Mouse (Mus musculus): ENCODE results near the gene Jph2.

DNA sequence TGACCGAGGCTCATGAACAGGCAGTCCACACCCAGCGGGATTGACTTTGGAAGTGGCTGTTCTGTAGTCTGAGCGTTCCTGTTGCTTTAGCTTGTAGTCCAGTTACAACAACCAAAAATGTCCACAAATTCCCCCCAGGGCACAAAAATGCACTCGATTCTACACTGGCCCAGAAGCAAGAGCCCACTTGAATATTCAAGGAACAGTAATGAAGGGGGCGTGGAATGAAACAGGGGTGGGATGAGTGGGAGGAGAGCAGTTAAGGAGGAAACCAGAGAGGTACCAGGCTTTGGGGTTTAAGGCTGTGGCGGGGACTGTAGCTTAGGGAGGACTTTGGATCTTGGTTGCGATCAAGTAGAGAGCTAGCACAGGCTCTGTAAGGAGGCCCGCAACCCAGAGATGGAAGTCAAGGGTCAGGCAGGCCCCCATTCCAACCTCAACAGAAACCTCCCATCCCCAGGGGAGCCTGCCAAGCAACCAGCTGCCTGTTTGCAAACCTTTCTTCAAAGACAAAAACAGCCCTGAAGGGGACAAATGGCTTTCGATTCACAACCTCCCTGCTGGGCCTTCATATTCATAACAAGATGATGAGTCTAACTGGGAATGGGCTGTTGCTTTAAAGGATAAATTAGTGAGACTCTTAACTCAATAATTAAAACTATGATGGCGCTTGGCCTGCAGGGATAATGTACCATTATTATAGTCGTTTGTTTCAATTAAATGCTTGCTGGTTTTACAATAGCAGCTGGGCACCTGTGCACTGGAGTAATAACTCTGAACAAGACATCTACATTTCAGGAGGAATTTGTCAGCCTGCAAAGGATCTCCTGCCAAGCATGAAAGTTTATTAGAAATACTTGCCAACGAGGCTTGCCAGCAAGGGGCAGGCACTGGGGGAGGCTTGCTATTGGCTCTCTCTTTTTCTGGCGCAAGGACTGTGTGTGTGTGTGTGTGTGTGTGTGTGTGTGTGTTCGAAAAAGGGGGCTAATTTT, 97.4 kb downstream of the Jph2 start:
- TF ChIP-seq CTCF (conservative IDR thresholded peaks at IDR 0.05; ENCODE audit: low read length), result no peak
- TF ChIP-seq NANOG (IDR thresholded peaks at IDR 0.05; ENCODE audit: borderline replicate concordance, low read length), result peak; percentile 33; the same call in 1 of the 2 replicates
- no peak for TF ChIP-seq POU5F1 (IDR thresholded peaks at IDR 0.05; ENCODE audit: borderline replicate concordance, low read length)
